24 mouse cellular contexts compared by ENCODE assay signal in genomic region chr16:77653306-77653705, GRCm38 (mm10). TPM values are rescaled to one million over a fixed set of nuclear protein-coding genes. Genes with fewer than 3 reads are reported as not detected.
DNase-seq lines count a peak whose midpoint lies in the region; ATAC-seq and TF ChIP-seq lines count a peak whose summit lies in the region.
"Had no signal": no experiment of that assay in that cellular context is flagged by ENCODE, and none has a peak within 500 bp of the region (broad histone marks: within the 10 kb centered on the region; RNA-seq: fewer than 3 reads in every experiment).

No protein-coding gene starts in this region.

- no peak overlapping the region for H3K9ac ChIP-seq in hindbrain, embryonic 12.5 days
- H3K9ac ChIP-seq in hindbrain, embryonic 16.5 days (ENCODE audit: low read depth, low read length): no peak overlapping the region
- no peak overlapping the region for H3K9ac ChIP-seq in midbrain, embryonic 13.5 days (replicated peaks)
- no peak overlapping the region for H3K9ac ChIP-seq in midbrain, postnatal 0 days (replicated peaks; ENCODE audit: low read length, poor library complexity, severe bottlenecking)
- H3K9ac ChIP-seq: heart, embryonic 13.5 days; liver, embryonic 12.5 days; lung, embryonic 15.5 days had no signal

- DNase-seq in midbrain, postnatal 0 days (ENCODE audit: low spot score): no peak
- peak; percentile 80 for DNase-seq in mesoderm, embryonic 11.5 days (ENCODE audit: low read depth, low spot score)
- DNase-seq in adipocyte (ENCODE audit: low spot score): no peak
- DNase-seq in left cerebral cortex, adult 2 months (ENCODE audit: extremely low spot score in 1 of 2, low spot score in 2 of 2): no peak
- DNase-seq: cerebellum, adult 18-20 months; kidney, postnatal 10 days; right cerebral cortex, postnatal 25 days; thymus, postnatal 4 days had no signal

- intact Hi-C loops in left cerebral cortex, adult 2 months (cut with DNase I): no loop called here

- H3K4me1 ChIP-seq in hindbrain, embryonic 12.5 days: peaks cover 8% of the 10 kb centered on the region; the same call in 1 of the 2 replicates
- peaks cover 6% of the 10 kb centered on the region for H3K4me1 ChIP-seq in hindbrain, embryonic 16.5 days (ENCODE audit: control insufficient read depth, insufficient read depth, low read depth, low read length)
- peaks cover 22% of the 10 kb centered on the region for H3K4me1 ChIP-seq in midbrain, embryonic 13.5 days (replicated peaks)
- no peaks in the 10 kb centered on the region for H3K4me1 ChIP-seq in midbrain, postnatal 0 days (ENCODE audit: insufficient read depth, low read length)
- H3K4me1 ChIP-seq: heart, embryonic 13.5 days; liver, embryonic 12.5 days; lung, embryonic 15.5 days had no signal

- no peaks in the 10 kb centered on the region for H3K36me3 ChIP-seq in hindbrain, embryonic 12.5 days
- no peaks in the 10 kb centered on the region for H3K36me3 ChIP-seq in hindbrain, embryonic 16.5 days (ENCODE audit: control insufficient read depth, insufficient read depth, low read length)
- no peaks in the 10 kb centered on the region for H3K36me3 ChIP-seq in midbrain, embryonic 13.5 days
- no peaks in the 10 kb centered on the region for H3K36me3 ChIP-seq in midbrain, postnatal 0 days (ENCODE audit: insufficient read depth, low read length)
- H3K36me3 ChIP-seq: G1E; liver, embryonic 12.5 days; lung, embryonic 15.5 days had no signal

- no peak overlapping the region for H3K4me2 ChIP-seq in hindbrain, embryonic 12.5 days (replicated peaks)
- H3K4me2 ChIP-seq in hindbrain, embryonic 16.5 days (ENCODE audit: low read length): no peak overlapping the region
- no peak overlapping the region for H3K4me2 ChIP-seq in midbrain, embryonic 13.5 days (replicated peaks)
- H3K4me2 ChIP-seq in midbrain, postnatal 0 days (ENCODE audit: low read depth, low read length, poor library complexity, severe bottlenecking): no peak overlapping the region
- H3K4me2 ChIP-seq: heart, embryonic 13.5 days; liver, embryonic 12.5 days; lung, embryonic 15.5 days had no signal

- 73% methylated on average over 3 of the region's 3 CpGs for WGBS in hindbrain, embryonic 12.5 days
- WGBS in hindbrain, embryonic 16.5 days: 38% methylated on average over 3 of the region's 3 CpGs
- WGBS in midbrain, embryonic 13.5 days: 58% methylated on average over 3 of the region's 3 CpGs
- WGBS in midbrain, postnatal 0 days: 56% methylated on average over 3 of the region's 3 CpGs

- peak; percentile 57 for ATAC-seq in hindbrain, embryonic 12.5 days (ENCODE audit: low FRiP score)
- ATAC-seq in hindbrain, embryonic 16.5 days: no peak; the same call in 1 of the 2 replicates
- no peak for ATAC-seq in midbrain, embryonic 13.5 days
- no peak for ATAC-seq in midbrain, postnatal 0 days (ENCODE audit: low FRiP score)
- ATAC-seq: liver, embryonic 12.5 days had no signal

- no peak overlapping the region for H3K4me3 ChIP-seq in hindbrain, embryonic 12.5 days
- no peak overlapping the region for H3K4me3 ChIP-seq in hindbrain, embryonic 16.5 days (ENCODE audit: low read length)
- no peak overlapping the region for H3K4me3 ChIP-seq in midbrain, embryonic 13.5 days (replicated peaks)
- H3K4me3 ChIP-seq in midbrain, postnatal 0 days (ENCODE audit: low read depth, low read length): no peak overlapping the region
- no peak overlapping the region for H3K4me3 ChIP-seq in left cerebral cortex, adult 2 months
- H3K4me3 ChIP-seq: heart, embryonic 13.5 days; liver, embryonic 12.5 days; lung, embryonic 15.5 days; myocyte had no signal

- H3K27me3 ChIP-seq in hindbrain, embryonic 12.5 days: no peaks in the 10 kb centered on the region
- H3K27me3 ChIP-seq in hindbrain, embryonic 16.5 days (replicated peaks; ENCODE audit: control insufficient read depth, insufficient read depth, low read length): no peaks in the 10 kb centered on the region
- no peaks in the 10 kb centered on the region for H3K27me3 ChIP-seq in midbrain, embryonic 13.5 days
- H3K27me3 ChIP-seq in midbrain, postnatal 0 days (ENCODE audit: insufficient read depth, low read length): no peaks in the 10 kb centered on the region
- H3K27me3 ChIP-seq: heart, embryonic 13.5 days; liver, embryonic 12.5 days; lung, embryonic 15.5 days had no signal

- no peaks in the 10 kb centered on the region for H3K9me3 ChIP-seq in hindbrain, embryonic 12.5 days (replicated peaks)
- H3K9me3 ChIP-seq in hindbrain, embryonic 16.5 days (ENCODE audit: control insufficient read depth, low read length): no peaks in the 10 kb centered on the region
- no peaks in the 10 kb centered on the region for H3K9me3 ChIP-seq in midbrain, embryonic 13.5 days
- H3K9me3 ChIP-seq in midbrain, postnatal 0 days (ENCODE audit: low read length): no peaks in the 10 kb centered on the region
- H3K9me3 ChIP-seq: heart, embryonic 13.5 days; liver, embryonic 12.5 days; lung, embryonic 15.5 days had no signal

- no peak overlapping the region for H3K27ac ChIP-seq in hindbrain, embryonic 12.5 days
- no peak overlapping the region for H3K27ac ChIP-seq in hindbrain, embryonic 16.5 days (ENCODE audit: low read depth, low read length)
- H3K27ac ChIP-seq in midbrain, embryonic 13.5 days: peak overlapping the region; percentile 31; the same call in 1 of the 2 replicates
- no peak overlapping the region for H3K27ac ChIP-seq in midbrain, postnatal 0 days (ENCODE audit: low read depth, low read length)
- no peak overlapping the region for H3K27ac ChIP-seq in left cerebral cortex, adult 2 months
- H3K27ac ChIP-seq: heart, embryonic 13.5 days; liver, embryonic 12.5 days; lung, embryonic 15.5 days had no signal

- TF ChIP-seq CTCF in midbrain, postnatal 0 days (IDR thresholded peaks at IDR 0.05): no peak
- no peak for TF ChIP-seq CTCF in left cerebral cortex, adult 2 months (IDR thresholded peaks at IDR 0.05)

RNA-seq across cellular contexts. Expression of gene Gm11146, which starts 51.4 kb away (rescaled TPM):
- not detected in 2 replicates for polyA plus RNA-seq in hindbrain, embryonic 12.5 days (2016; fragmentation: Nextera tagmentation; extraction: Ambion mirVana)
- polyA plus RNA-seq in hindbrain, embryonic 16.5 days (2015; fragmentation: Nextera tagmentation; extraction: Ambion mirVana): not detected in 2 replicates
- not detected in 2 replicates for polyA plus RNA-seq in midbrain, embryonic 13.5 days (2015; fragmentation: Nextera tagmentation; extraction: Ambion mirVana)
- total RNA-seq in midbrain, postnatal 0 days (2014; rRNA removed): not detected in 2 replicates
- polyA plus RNA-seq in midbrain, postnatal 0 days (2015; fragmentation: Nextera tagmentation; extraction: Ambion mirVana): not detected in 2 replicates
- not detected for total RNA-seq in left cerebral cortex, adult 2 months (2021)
- total RNA-seq: adrenal gland, adult 2 months; common myeloid progenitor, adult 5-6 weeks; G1E; gastrocnemius, postnatal 4 days; hematopoietic stem cell, adult 5-6 weeks; layer of hippocampus, postnatal 10 days; left cerebral cortex, postnatal 25 days; megakaryocyte progenitor cell, adult 5-6 weeks had no signal
- polyA plus RNA-seq: adrenal gland, adult 2 months; G1E; heart, embryonic 13.5 days; liver, embryonic 12.5 days; lung, embryonic 15.5 days; myocyte; testis, adult 2 months had no signal
